Mouse (Mus musculus): ENCODE results near the gene Tmem132b.

Tmem132b gene

DNA sequence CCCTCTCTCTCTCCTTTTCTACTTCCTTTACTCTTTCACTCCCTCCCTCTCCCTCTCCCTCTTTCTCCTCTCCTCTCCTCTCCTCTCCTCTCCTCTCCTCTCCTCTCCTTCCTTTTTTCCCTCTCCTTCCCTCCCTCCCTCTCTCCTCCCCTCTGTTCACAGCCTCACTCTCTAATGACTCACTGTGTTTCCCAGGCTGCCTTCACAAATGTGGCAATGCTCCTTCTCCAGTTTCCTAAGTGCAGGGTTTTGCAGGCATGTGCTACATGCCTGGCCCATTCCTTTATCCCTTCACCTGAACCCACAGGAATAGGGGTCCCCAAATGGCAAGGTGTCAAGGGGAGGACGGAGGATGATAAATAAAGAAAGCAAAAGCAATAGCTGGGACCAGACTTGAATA lies 236.4 kb downstream of the Tmem132b start:
- DNase-seq (ENCODE audit: low spot score in 2 of 2) = no peak

GRCm38 (mm10) chr5:125772238-125772637 lies 240.7 kb downstream of the Tmem132b start:
- no peak for DNase-seq (ENCODE audit: low spot score in 2 of 2)

DNA sequence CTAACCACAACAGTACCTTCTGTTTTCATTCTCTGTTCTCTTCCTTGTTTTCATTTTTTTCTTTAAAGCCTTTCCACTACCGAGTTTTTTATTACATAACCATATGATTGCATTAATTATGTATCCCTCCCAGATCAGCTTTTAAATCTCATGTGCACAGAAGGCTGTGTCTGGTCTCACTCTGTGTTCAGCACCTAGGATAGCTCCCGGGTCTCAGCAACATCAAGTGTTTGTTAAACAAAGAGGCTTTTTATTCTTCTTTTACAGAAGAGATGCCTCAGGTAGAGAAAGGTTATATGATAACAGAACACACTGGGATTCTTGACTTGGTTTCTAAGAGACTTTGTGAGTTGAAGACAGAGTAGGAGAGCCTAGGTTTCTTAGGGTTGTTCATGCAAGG lies 241.2 kb downstream of the Tmem132b start:
- DNase-seq (ENCODE audit: low spot score in 2 of 2) = no peak

DNA sequence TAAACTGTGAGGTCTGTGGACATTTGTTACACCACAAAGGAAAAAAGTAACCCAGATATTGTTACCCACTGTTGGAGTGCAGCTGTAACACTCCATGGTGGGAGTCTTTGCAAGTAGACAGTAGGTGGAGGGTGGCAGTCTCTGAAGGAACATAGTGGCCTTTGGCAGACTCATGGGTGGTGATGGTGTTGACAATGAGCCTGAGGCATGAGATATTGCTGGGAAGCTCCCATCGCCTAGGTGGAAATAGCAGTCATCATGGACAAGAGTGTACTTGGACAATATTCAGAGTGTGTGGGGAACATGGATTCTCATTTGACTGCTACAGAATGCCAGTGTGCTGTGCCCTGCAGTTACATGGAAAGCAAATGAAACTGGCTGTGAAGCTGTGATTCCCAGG lies 248.8 kb downstream of the Tmem132b start:
- DNase-seq (ENCODE audit: low spot score in 2 of 2) = no peak

DNA sequence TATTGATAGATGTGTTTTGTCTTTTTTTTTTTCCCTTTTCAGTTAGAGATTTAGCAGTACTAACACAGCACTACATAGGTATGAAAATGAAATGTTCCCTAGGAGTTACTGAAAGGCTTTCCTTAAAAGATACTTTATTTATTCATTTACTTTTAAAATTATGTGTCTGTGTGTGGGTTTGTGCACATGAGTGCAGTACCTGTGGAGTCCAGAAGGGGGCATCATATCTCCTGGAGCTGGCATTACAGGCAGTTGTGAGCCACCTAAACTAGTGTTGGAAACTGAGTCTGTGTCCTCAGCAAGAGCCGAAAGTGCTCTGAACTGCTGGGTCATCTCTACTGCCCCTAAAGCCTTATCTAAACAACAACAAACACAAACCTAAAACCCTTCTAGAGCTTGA lies 261.1 kb downstream of the Tmem132b start:
- no peak for DNase-seq (ENCODE audit: low spot score in 2 of 2)

GRCm38 (mm10) chr5:125794318-125794717 lies 262.7 kb downstream of the Tmem132b start:
- DNase-seq (ENCODE audit: low spot score in 2 of 2) = no peak

DNA sequence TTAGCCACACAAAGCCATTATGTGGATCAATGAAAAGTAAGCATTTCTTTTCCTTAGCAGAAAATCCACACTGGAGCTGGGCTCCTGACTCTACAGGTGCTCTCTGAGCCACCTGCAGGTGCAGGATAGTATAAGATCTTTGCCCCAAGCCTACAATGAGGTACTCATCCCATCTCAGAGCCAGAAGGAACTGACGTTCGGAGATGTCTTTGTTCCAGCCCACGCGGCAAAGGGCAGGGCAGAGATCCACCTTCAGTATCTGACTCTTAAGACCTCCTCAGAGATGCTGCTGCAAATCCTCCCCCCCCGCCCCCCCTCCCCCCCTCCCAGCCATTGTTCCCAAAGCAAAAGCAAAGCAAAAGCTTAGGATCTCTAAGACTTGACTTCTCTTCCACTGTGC lies 268.0 kb downstream of the Tmem132b start:
- DNase-seq (ENCODE audit: low spot score in 2 of 2) = no peak

DNA sequence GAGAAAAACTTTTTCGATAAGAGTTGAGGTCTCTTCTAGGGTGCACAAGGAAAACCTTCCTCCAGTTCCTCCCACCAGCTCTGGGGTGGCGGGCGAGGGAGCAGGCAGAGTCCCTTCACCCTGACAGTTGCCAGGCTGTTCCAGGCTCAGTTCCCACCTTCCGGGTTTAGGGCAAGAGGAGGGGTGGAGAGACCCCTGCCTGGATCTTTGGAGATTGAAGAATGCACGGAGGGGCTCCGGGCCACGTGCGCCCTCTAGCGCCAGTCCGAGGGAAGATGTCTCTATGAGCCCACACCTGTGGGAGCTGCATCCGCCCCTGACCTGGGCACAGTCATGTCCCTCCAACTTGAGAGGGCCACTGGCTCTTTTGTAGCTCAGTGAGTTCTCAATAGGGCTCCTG lies 268.5 kb downstream of the Tmem132b start:
- no peak for DNase-seq (ENCODE audit: low spot score in 2 of 2)

DNA sequence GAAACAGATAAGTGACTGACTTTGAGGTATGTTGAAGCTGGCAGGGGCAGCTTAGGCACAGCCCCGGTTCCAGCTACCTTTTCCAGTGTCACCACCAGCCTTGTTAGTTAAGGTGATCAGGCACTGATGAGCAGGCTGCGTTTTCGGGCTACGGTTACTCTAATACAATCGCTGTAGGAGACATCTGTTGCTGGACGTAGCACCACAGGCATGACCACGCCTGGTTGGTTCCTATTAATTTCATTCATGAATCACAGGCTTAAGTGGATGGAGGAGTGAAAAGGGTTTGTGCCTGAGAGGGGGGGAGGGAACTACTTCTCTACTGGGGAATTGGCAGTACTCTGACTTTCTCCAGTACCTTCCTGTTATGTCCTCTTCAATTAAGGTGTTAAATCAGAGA lies 271.2 kb downstream of the Tmem132b start:
- no peak for DNase-seq (ENCODE audit: low spot score in 2 of 2)

DNA sequence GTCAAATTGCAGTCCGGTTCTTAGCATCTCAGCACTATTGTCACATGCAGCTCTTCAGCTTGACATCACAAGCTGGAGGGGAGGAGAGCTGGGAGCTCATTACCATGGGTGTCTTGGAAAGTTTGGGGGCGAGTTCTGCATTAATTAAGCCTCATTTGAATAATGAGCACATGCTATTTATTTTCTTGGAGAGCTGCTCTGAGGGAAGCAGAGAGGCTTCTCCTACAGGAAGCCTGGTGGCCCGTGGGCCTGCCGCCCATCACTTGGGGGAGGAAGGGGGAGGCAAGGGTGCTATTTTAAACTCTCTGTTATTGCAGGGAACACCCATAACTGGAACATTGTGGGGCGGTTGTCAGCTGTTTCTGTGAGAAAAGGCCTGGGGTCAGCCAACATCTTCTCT lies 273.8 kb downstream of the Tmem132b start:
- DNase-seq (ENCODE audit: low spot score in 2 of 2) = no peak

GRCm38 (mm10) chr5:125807861-125808260 lies 276.3 kb downstream of the Tmem132b start:
- DNase-seq (ENCODE audit: low spot score in 2 of 2) = no peak

GRCm38 (mm10) chr5:125829342-125829741 lies 297.8 kb downstream of the Tmem132b start:
- DNase-seq (ENCODE audit: low spot score in 2 of 2) = no peak

GRCm38 (mm10) chr5:125835890-125836289 lies 304.3 kb downstream of the Tmem132b start:
- no peak for DNase-seq (ENCODE audit: low spot score in 2 of 2)

- no peak for DNase-seq (ENCODE audit: low spot score in 2 of 2)
Observed at GRCm38 (mm10) chr5:125836761-125837160, 305.2 kb downstream of the Tmem132b start.
